Mouse (Mus musculus): Measurements from ENCODE around the gene Ovca2.

GRCm38 (mm10) chr11:75126384-75126783 lies 52.3 kb downstream of the Ovca2 start:
- no peak for TF ChIP-seq CTCF (IDR thresholded peaks at IDR 0.05; ENCODE audit: borderline replicate concordance, control insufficient read depth, extremely low read depth, insufficient read depth, low read length, poor library complexity)
- TF ChIP-seq POLR2A (IDR thresholded peaks at IDR 0.05; ENCODE audit: control insufficient read depth, extremely low read depth, insufficient read depth, low read length, poor library complexity), result no peak

Measured in thymus, adult 2 months (tissue).